Mouse (Mus musculus) erythroblast, embryonic 14.5 days (primary cell): ENCODE data around the gene Eif5a2.

ENCODE experiments used
- GATA1 ChIP-seq: IDR thresholded peaks from 2 replicates; pipeline ENCODE4 v1.6.1; 2012; ENCODE audit warnings: low read length, inconsistent platforms, mixed read lengths
- TAL1 ChIP-seq: IDR thresholded peaks from 3 replicates; pipeline ENCODE4 v1.6.1; 2012; ENCODE audit warnings: low read length, inconsistent platforms, mixed read lengths

DNA sequence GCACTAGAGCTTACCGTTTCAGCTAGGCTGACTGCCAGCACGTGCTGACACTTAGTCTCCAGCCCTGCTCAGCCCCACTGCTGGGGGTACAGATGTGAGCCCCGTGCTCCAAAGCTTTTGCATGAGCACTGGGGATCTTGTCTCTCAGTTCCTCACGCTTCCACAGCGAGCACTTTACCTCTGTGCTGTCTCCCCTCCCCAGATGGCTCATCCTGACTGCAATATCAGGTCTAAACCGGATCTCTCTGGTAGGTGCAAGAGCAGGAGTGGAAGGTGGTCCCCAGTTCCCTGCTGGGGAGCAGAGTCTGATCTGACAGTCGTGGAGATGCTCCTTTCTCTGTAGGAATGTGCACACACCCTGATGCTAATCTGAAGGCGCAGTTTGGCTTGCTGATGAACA, 37.8 kb upstream of the Eif5a2 start:
- TF ChIP-seq GATA1 = no peak
- no peak for TF ChIP-seq TAL1
